Mouse (Mus musculus): ENCODE results near the gene Zfyve1. TPM values are rescaled to one million over a fixed set of nuclear protein-coding genes. Genes with fewer than 3 reads are reported as not detected.
A peak's percentile ranks its signal among the peaks of the same experiment; 100 is the strongest.
"Not testable (repeated sequence)": the region's sequence is repeated elsewhere in the genome, so short reads cannot be mapped to it uniquely, and the experiment has no call there.

Gene Zfyve1
- 16.2 and 19.0 TPM in 2 replicates for polyA plus RNA-seq (2014; fragmentation: Nextera tagmentation; extraction: Ambion mirVana)

- Histone ChIP-seq H3K27me3 (ENCODE audit: control insufficient read depth, insufficient read depth, low read length) (no peaks in the 10 kb centered on the region), H3K27ac (replicated peaks; ENCODE audit: low read depth, low read length) (no peak within 1 kb of the TSS)
- WGBS = under 1% methylated on average over 28 of the region's 28 CpGs
These were observed at the start of gene Zfyve1 for GRCm38 (mm10) chr12:83597025-83597501. TSS of gene Zfyve1 (minus strand) at chr12:83597222.

GRCm38 (mm10) chr12:83643116-83643515, 46.1 kb upstream of the Zfyve1 start:
- H3K9ac ChIP-seq (ENCODE audit: low read length) = no peak overlapping the region
- no peak for ATAC-seq (ENCODE audit: insufficient number of reproducible peaks, low FRiP score, low TSS enrichment, low read depth)
- H3K27me3 ChIP-seq (ENCODE audit: control insufficient read depth, insufficient read depth, low read length) = no peaks in the 10 kb centered on the region
- peaks cover 13% of the 10 kb centered on the region for H3K36me3 ChIP-seq (ENCODE audit: control insufficient read depth, insufficient read depth, low read length)
- no peak overlapping the region for H3K4me2 ChIP-seq (ENCODE audit: low read depth, severe bottlenecking)
- H3K9me3 ChIP-seq (ENCODE audit: control insufficient read depth, low read length) = no peaks in the 10 kb centered on the region
- H3K4me3 ChIP-seq (ENCODE audit: low read depth, low read length) = no peak overlapping the region
- DNase-seq (ENCODE audit: low spot score) = no peak
- no peak overlapping the region for H3K27ac ChIP-seq (replicated peaks; ENCODE audit: low read depth, low read length)
- H3K4me1 ChIP-seq (ENCODE audit: control insufficient read depth, insufficient read depth, low read length) = no peaks in the 10 kb centered on the region
- 94% methylated on average over 1 of the region's 1 CpGs for WGBS

More at GRCm38 (mm10) chr12:83597025-83597501, at the start of gene Zfyve1:
- ATAC-seq (ENCODE audit: insufficient number of reproducible peaks, low FRiP score, low TSS enrichment, low read depth) = peak; percentile 95
- peaks cover 5% of the 10 kb centered on the region; the same call in 1 of the 2 replicates for H3K36me3 ChIP-seq (ENCODE audit: control insufficient read depth, insufficient read depth, low read length)
- no peaks in the 10 kb centered on the region for H3K4me1 ChIP-seq (ENCODE audit: control insufficient read depth, insufficient read depth, low read length)
- H3K4me3 ChIP-seq (ENCODE audit: low read depth, low read length) = peak within 1 kb of the TSS; percentile 61
- H3K4me2 ChIP-seq (ENCODE audit: low read depth, severe bottlenecking) = peak within 1 kb of the TSS; percentile 48
- peak within 1 kb of the TSS; percentile 78 for H3K9ac ChIP-seq (ENCODE audit: low read length)
- H3K9me3 ChIP-seq (ENCODE audit: control insufficient read depth, low read length) = no peaks in the 10 kb centered on the region
- peak; percentile 93 for DNase-seq (ENCODE audit: low spot score)

- no peak for ATAC-seq (ENCODE audit: insufficient number of reproducible peaks, low FRiP score, low TSS enrichment, low read depth)
- Histone ChIP-seq H3K4me3 (ENCODE audit: low read depth, low read length) (no peak overlapping the region), H3K36me3 (ENCODE audit: control insufficient read depth, insufficient read depth, low read length) (peaks cover 16% of the 10 kb centered on the region), H3K4me1 (ENCODE audit: control insufficient read depth, insufficient read depth, low read length) (no peaks in the 10 kb centered on the region), H3K9me3 (ENCODE audit: control insufficient read depth, low read length) (no peaks in the 10 kb centered on the region), H3K4me2 (ENCODE audit: low read depth, severe bottlenecking) (no peak overlapping the region), H3K27ac (replicated peaks; ENCODE audit: low read depth, low read length) (no peak overlapping the region), H3K27me3 (ENCODE audit: control insufficient read depth, insufficient read depth, low read length) (no peaks in the 10 kb centered on the region), H3K9ac (ENCODE audit: low read length) (no peak overlapping the region)
- no peak for DNase-seq (ENCODE audit: low spot score)
- 99% methylated on average over 2 of the region's 2 CpGs for WGBS
These were observed 44.2 kb upstream of the Zfyve1 start for GRCm38 (mm10) chr12:83641233-83641632.

GRCm38 (mm10) chr12:83633807-83634206, 36.8 kb upstream of the Zfyve1 start:
- no peaks in the 10 kb centered on the region for H3K9me3 ChIP-seq (ENCODE audit: control insufficient read depth, low read length)
- DNase-seq (ENCODE audit: low spot score) (no peak), ATAC-seq (ENCODE audit: insufficient number of reproducible peaks, low FRiP score, low TSS enrichment, low read depth) (no peak)
- peaks cover 2% of the 10 kb centered on the region; the same call in 1 of the 2 replicates for H3K36me3 ChIP-seq (ENCODE audit: control insufficient read depth, insufficient read depth, low read length)
- H3K27ac ChIP-seq (replicated peaks; ENCODE audit: low read depth, low read length) = no peak overlapping the region
- no peaks in the 10 kb centered on the region for H3K4me1 ChIP-seq (ENCODE audit: control insufficient read depth, insufficient read depth, low read length)
- 55% methylated on average over 2 of the region's 2 CpGs for WGBS
- no peak overlapping the region; the same call in 1 of the 2 replicates for H3K4me2 ChIP-seq (ENCODE audit: low read depth, severe bottlenecking)
- no peak overlapping the region for H3K4me3 ChIP-seq (ENCODE audit: low read depth, low read length)
- no peak overlapping the region for H3K9ac ChIP-seq (ENCODE audit: low read length)
- H3K27me3 ChIP-seq (ENCODE audit: control insufficient read depth, insufficient read depth, low read length) = no peaks in the 10 kb centered on the region

DNA sequence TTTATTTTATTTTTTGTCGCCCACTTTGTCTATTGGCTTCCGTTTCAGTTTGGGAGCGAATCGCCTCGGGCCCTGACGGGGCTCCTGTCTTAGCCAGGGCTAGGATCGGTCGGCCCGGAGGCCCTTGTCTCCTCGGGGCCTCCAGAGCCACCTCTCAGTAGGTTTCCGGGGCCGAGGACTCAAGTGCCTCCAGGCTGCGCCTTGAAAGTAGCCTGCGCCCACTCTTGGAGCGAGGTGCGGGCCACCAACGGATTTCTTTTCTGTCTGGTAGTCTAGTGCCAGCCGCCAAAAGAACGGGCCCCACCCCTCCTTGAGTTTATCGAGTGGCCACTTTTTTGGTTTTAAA, 35.6 kb upstream of the Zfyve1 start:
- Histone ChIP-seq H3K27me3 (ENCODE audit: control insufficient read depth, insufficient read depth, low read length) (no peaks in the 10 kb centered on the region), H3K4me1 (ENCODE audit: control insufficient read depth, insufficient read depth, low read length) (no peaks in the 10 kb centered on the region), H3K9ac (ENCODE audit: low read length) (peak overlapping the region; percentile 99), H3K36me3 (ENCODE audit: control insufficient read depth, insufficient read depth, low read length) (peaks cover 2% of the 10 kb centered on the region; the same call in 1 of the 2 replicates), H3K27ac (replicated peaks; ENCODE audit: low read depth, low read length) (peak overlapping the region; percentile 95; the same call in 1 of the 2 replicates), H3K4me2 (ENCODE audit: low read depth, severe bottlenecking) (peak overlapping the region; percentile 49), H3K4me3 (ENCODE audit: low read depth, low read length) (peak overlapping the region; percentile 97), H3K9me3 (ENCODE audit: control insufficient read depth, low read length) (no peaks in the 10 kb centered on the region)
- WGBS = 0% methylated on average over 20 of the region's 20 CpGs
- no peak for DNase-seq (ENCODE audit: low spot score)
- peak; percentile 69 for ATAC-seq (ENCODE audit: insufficient number of reproducible peaks, low FRiP score, low TSS enrichment, low read depth)

- Histone ChIP-seq H3K27me3 (ENCODE audit: control insufficient read depth, insufficient read depth, low read length) (no peaks in the 10 kb centered on the region), H3K9me3 (ENCODE audit: control insufficient read depth, low read length) (no peaks in the 10 kb centered on the region), H3K36me3 (ENCODE audit: control insufficient read depth, insufficient read depth, low read length) (peaks cover 2% of the 10 kb centered on the region; the same call in 1 of the 2 replicates), H3K27ac (replicated peaks; ENCODE audit: low read depth, low read length) (peak overlapping the region; percentile 95), H3K4me2 (ENCODE audit: low read depth, severe bottlenecking) (peak overlapping the region; percentile 60), H3K4me1 (ENCODE audit: control insufficient read depth, insufficient read depth, low read length) (no peaks in the 10 kb centered on the region), H3K9ac (ENCODE audit: low read length) (peak overlapping the region; percentile 99), H3K4me3 (ENCODE audit: low read depth, low read length) (peak overlapping the region; percentile 97)
- under 1% methylated on average over 63 of the region's 68 CpGs for WGBS
- peak; percentile 96 for DNase-seq (ENCODE audit: low spot score)
- ATAC-seq (ENCODE audit: insufficient number of reproducible peaks, low FRiP score, low TSS enrichment, low read depth) = peak; percentile 100
These were observed 35.0 kb upstream of the Zfyve1 start for GRCm38 (mm10) chr12:83631743-83632679.

GRCm38 (mm10) chr12:83630936-83631335, 33.9 kb upstream of the Zfyve1 start, which contains the start of gene Rbm25:
TSS of gene Rbm25 (plus strand) at chr12:83631236.
- Histone ChIP-seq H3K4me3 (ENCODE audit: low read depth, low read length) (peak within 1 kb of the TSS; percentile 97), H3K27ac (replicated peaks; ENCODE audit: low read depth, low read length) (peak within 1 kb of the TSS; percentile 95), H3K9ac (ENCODE audit: low read length) (peak within 1 kb of the TSS; percentile 99), H3K4me2 (ENCODE audit: low read depth, severe bottlenecking) (peak within 1 kb of the TSS; percentile 60)
- H3K36me3 ChIP-seq (ENCODE audit: control insufficient read depth, insufficient read depth, low read length); H3K4me1 ChIP-seq (ENCODE audit: control insufficient read depth, insufficient read depth, low read length); H3K27me3 ChIP-seq (ENCODE audit: control insufficient read depth, insufficient read depth, low read length); H3K9me3 ChIP-seq (ENCODE audit: control insufficient read depth, low read length); ATAC-seq (ENCODE audit: insufficient number of reproducible peaks, low FRiP score, low TSS enrichment, low read depth); DNase-seq (ENCODE audit: low spot score): not testable (repeated sequence)
- no CpG with 5 or more reads among the region's 5 CpGs for WGBS

DNA sequence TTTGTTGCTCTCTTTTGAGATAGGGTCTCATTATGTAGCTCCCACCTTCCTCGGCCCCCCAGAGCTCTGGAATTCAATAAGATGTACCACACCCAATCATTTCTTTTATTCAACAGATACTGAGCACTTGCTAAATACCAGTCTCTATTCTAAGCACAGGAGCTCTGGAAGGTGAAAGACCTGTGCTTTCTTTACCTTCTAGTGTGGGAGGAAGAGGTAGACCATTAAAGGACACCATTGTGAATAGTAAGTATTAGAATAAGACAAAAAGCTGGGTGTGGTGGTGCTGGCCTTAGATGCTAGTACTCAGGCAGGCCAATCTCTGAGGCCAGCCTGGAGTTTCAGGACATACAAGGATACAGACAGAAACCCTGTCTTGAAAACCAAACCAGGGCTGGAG, 27.3 kb upstream of the Zfyve1 start:
- Histone ChIP-seq H3K36me3 (ENCODE audit: control insufficient read depth, insufficient read depth, low read length) (no peaks in the 10 kb centered on the region), H3K27ac (replicated peaks; ENCODE audit: low read depth, low read length) (no peak overlapping the region), H3K27me3 (ENCODE audit: control insufficient read depth, insufficient read depth, low read length) (no peaks in the 10 kb centered on the region), H3K4me2 (ENCODE audit: low read depth, severe bottlenecking) (no peak overlapping the region), H3K9me3 (ENCODE audit: control insufficient read depth, low read length) (no peaks in the 10 kb centered on the region), H3K4me1 (ENCODE audit: control insufficient read depth, insufficient read depth, low read length) (no peaks in the 10 kb centered on the region), H3K4me3 (ENCODE audit: low read depth, low read length) (no peak overlapping the region), H3K9ac (ENCODE audit: low read length) (no peak overlapping the region)
- 94% methylated on average over 1 of the region's 1 CpGs for WGBS
- ATAC-seq (ENCODE audit: insufficient number of reproducible peaks, low FRiP score, low TSS enrichment, low read depth) (no peak), DNase-seq (ENCODE audit: low spot score) (no peak)

All from limb, embryonic 11.5 days (tissue).